Mouse (Mus musculus) myocyte (in vitro differentiated cells): ENCODE results near the gene Clrn1. TPM values are rescaled to one million over a fixed set of nuclear protein-coding genes. Genes with fewer than 3 reads are reported as not detected.

Source experiments
- H3K27me3 ChIP-seq: one replicate; pipeline ENCODE4 v1.6.1; 2011; ENCODE audit not compliant: control insufficient read depth, insufficient read depth, insufficient read length
- H3K36me3 ChIP-seq: one replicate; pipeline ENCODE4 v1.6.1; 2011; ENCODE audit not compliant: control insufficient read depth, insufficient read depth
- H3K4me2 ChIP-seq: one replicate; pipeline ENCODE4 v1.6.1; 2011; ENCODE audit warnings: low read depth, control low read depth
- H3K4me3 ChIP-seq: one replicate; pipeline ENCODE4 v1.5.1; 2011; ENCODE audit warnings: mild to moderate bottlenecking, control low read depth, moderate library complexity
- H3K79me2 ChIP-seq: one replicate; pipeline ENCODE4 v1.6.1; 2011; ENCODE audit not compliant: control insufficient read depth, insufficient read depth
- H3ac ChIP-seq: one replicate; pipeline ENCODE4 v1.6.1; 2011; ENCODE audit not compliant: control insufficient read depth, insufficient read length
- CEBPB ChIP-seq: IDR thresholded peaks from 2 replicates; pipeline ENCODE4 v1.6.1; 2011; ENCODE audit warnings: mild to moderate bottlenecking, moderate library complexity; ENCODE audit not compliant: poor library complexity, insufficient read depth, severe bottlenecking
- E2F4 ChIP-seq: IDR thresholded peaks from one replicate; pipeline ENCODE4 v1.6.1; 2011; ENCODE audit warnings: mild to moderate bottlenecking, control low read depth, moderate library complexity; ENCODE audit not compliant: insufficient read depth
- MAX ChIP-seq: IDR thresholded peaks from one replicate; pipeline ENCODE4 v1.6.1; 2011; ENCODE audit warnings: low read depth, mild to moderate bottlenecking, control low read depth
- MYOD1 ChIP-seq, 3 experiments: IDR thresholded peaks; one replicate each; pipeline ENCODE4 v1.6.1; 2011; ENCODE audit warnings: control low read depth in 2 of 3, low read depth in 2 of 3, mild to moderate bottlenecking in 2 of 3, moderate library complexity in 1 of 3; ENCODE audit not compliant: insufficient read length in 2 of 3, control insufficient read depth in 1 of 3
- MYOG ChIP-seq, 3 experiments: IDR thresholded peaks; one replicate each; pipeline ENCODE4 v1.6.1; 2011; ENCODE audit warnings: control low read depth in 2 of 3, low read depth in 2 of 3, mild to moderate bottlenecking in 2 of 3; ENCODE audit not compliant: insufficient read length in 2 of 3, control insufficient read depth in 1 of 3, insufficient read depth in 1 of 3
- POLR2A ChIP-seq: IDR thresholded peaks from one replicate; pipeline ENCODE4 v1.6.1; 2011; ENCODE audit warnings: low read depth, mild to moderate bottlenecking, control low read depth, moderate library complexity; ENCODE audit not compliant: insufficient read length
- POLR2AphosphoS2 ChIP-seq: IDR thresholded peaks from one replicate; pipeline ENCODE4 v1.6.1; 2011; ENCODE audit warnings: low read depth, control low read depth; ENCODE audit not compliant: insufficient read length
- REST ChIP-seq: IDR thresholded peaks from one replicate; pipeline ENCODE4 v1.6.1; 2011; ENCODE audit warnings: mild to moderate bottlenecking, control low read depth, moderate library complexity; ENCODE audit not compliant: insufficient read depth, insufficient read length
- SRF ChIP-seq: IDR thresholded peaks from one replicate; pipeline ENCODE4 v1.6.1; 2011; ENCODE audit warnings: low read depth; ENCODE audit not compliant: control insufficient read depth, insufficient read length
- TCF12 ChIP-seq: IDR thresholded peaks from one replicate; pipeline ENCODE4 v1.6.1; 2011; ENCODE audit warnings: mild to moderate bottlenecking, control low read depth; ENCODE audit not compliant: poor library complexity, insufficient read depth, severe bottlenecking
- TCF3 ChIP-seq: IDR thresholded peaks from one replicate; pipeline ENCODE4 v1.6.1; 2011; ENCODE audit warnings: low read depth, control low read depth; ENCODE audit not compliant: insufficient read length
- USF1 ChIP-seq: IDR thresholded peaks from one replicate; pipeline ENCODE4 v1.6.1; 2011; ENCODE audit warnings: low read depth, mild to moderate bottlenecking, control low read depth, moderate library complexity
- polyA plus RNA-seq: library from polyadenylated mRNA; unstranded; fragments of >200 nt; fragmentation: generic; extraction: Trizol; gene quantifications from one replicate; pipeline ENCODE4 v1.2.1, GENCODE M21; 2012; ENCODE audit warnings: missing spikeins

Clrn1 gene
- polyA plus RNA-seq, 1 experiment = not detected

DNA sequence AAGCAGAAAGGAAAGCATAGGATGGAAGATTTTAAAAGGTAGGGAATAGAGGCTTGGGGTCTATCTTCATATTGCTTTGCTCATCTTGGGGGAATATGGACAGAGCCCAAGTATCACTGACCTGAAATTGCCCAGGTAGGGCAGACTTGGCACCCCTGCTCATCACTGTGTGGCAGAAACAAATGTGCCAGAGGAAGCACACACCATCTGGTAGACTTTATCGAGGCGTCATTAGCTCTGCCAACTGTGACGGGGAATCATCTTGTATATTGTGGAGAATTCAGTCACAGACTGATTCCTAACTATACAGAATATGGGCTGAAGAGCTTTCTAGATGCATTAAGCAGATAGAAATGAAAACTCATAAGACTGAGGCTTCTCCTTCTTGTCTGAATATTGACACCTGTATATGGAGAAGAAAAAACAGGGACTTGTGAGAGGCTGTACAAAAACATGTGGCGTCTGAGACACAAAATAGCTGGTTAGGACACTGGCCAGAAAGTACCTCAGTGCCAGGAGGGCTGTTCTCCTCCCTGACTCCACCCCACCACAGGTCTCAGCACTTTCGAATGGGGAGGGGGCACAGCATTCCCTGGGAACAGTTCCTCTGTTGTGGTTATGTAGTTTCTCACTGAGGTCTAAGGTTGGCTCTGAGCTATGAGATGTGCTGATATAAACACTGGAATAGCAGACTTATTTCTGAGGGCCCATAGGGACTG, 51.5 kb downstream of the Clrn1 start:
- Histone ChIP-seq H3K36me3 (no peaks in the 10 kb centered on the region), H3ac (no peak overlapping the region), H3K79me2 (no peaks in the 10 kb centered on the region), H3K4me2 (no peak overlapping the region), H3K27me3 (peaks cover 3% of the 10 kb centered on the region), H3K4me3 (no peak overlapping the region)
- TF ChIP-seq TCF12 (no peak), TCF3 (no peak), USF1 (no peak), MYOD1 (IDR thresholded peaks at IDR 0.05; ENCODE audit: control insufficient read depth in 1 of 3, insufficient read length in 2 of 3, low read depth in 2 of 3) (no peak), E2F4 (no peak), CEBPB (no peak), REST (no peak), POLR2AphosphoS2 (no peak), POLR2A (no peak), MYOG (IDR thresholded peaks at IDR 0.05; ENCODE audit: control insufficient read depth in 1 of 3, insufficient read depth in 1 of 3, insufficient read length in 2 of 3, low read depth in 2 of 3) (no peak), MAX (no peak), SRF (no peak)

GRCm38 (mm10) chr3:58832888-58833287, 52.3 kb downstream of the Clrn1 start:
- Histone ChIP-seq H3K27me3 (peaks cover 11% of the 10 kb centered on the region), H3K36me3 (no peaks in the 10 kb centered on the region), H3K79me2 (no peaks in the 10 kb centered on the region), H3K4me3 (no peak overlapping the region), H3K4me2 (no peak overlapping the region), H3ac (no peak overlapping the region)
- TF ChIP-seq CEBPB = no peak
- no peak for TF ChIP-seq MYOG (IDR thresholded peaks at IDR 0.05; ENCODE audit: control insufficient read depth in 1 of 3, insufficient read depth in 1 of 3, insufficient read length in 2 of 3, low read depth in 2 of 3)
- no peak for TF ChIP-seq TCF3
- no peak for TF ChIP-seq SRF
- TF ChIP-seq TCF12 = no peak
- TF ChIP-seq MYOD1 (IDR thresholded peaks at IDR 0.05; ENCODE audit: control insufficient read depth in 1 of 3, insufficient read length in 2 of 3, low read depth in 2 of 3) = no peak
- TF ChIP-seq REST = no peak
- TF ChIP-seq POLR2A = no peak
- no peak for TF ChIP-seq USF1
- TF ChIP-seq POLR2AphosphoS2 = no peak
- TF ChIP-seq E2F4 = no peak
- no peak for TF ChIP-seq MAX

DNA sequence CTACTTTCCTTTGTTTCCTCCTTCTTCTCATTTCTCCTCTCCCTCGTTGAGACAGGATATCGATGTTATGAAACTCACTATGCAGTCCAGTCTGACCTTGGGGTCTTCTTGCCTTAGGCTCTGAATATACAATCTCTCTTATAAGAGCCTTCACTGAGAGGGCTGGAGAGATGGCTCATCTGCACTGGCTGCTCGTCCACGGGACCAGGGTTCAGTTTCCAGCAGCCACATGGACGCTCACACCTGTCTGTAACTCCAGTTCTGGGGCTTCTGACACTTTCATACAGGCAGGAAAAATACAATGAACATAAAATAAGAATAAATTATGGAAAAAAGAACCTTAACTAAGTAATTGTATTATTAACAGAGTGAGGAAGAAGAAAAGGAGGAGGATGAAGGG, 53.6 kb downstream of the Clrn1 start:
- Histone ChIP-seq H3ac (no peak overlapping the region), H3K27me3 (peaks cover 16% of the 10 kb centered on the region), H3K4me3 (no peak overlapping the region), H3K36me3 (no peaks in the 10 kb centered on the region), H3K4me2 (no peak overlapping the region), H3K79me2 (no peaks in the 10 kb centered on the region)
- no peak for TF ChIP-seq USF1
- TF ChIP-seq REST = no peak
- no peak for TF ChIP-seq E2F4
- no peak for TF ChIP-seq SRF
- TF ChIP-seq POLR2A = no peak
- no peak for TF ChIP-seq TCF3
- no peak for TF ChIP-seq TCF12
- TF ChIP-seq CEBPB = no peak
- TF ChIP-seq MYOG (IDR thresholded peaks at IDR 0.05; ENCODE audit: control insufficient read depth in 1 of 3, insufficient read depth in 1 of 3, insufficient read length in 2 of 3, low read depth in 2 of 3) = no peak
- no peak for TF ChIP-seq POLR2AphosphoS2

- Histone ChIP-seq H3K27me3 (peaks cover 16% of the 10 kb centered on the region), H3ac (no peak overlapping the region), H3K4me3 (no peak overlapping the region), H3K79me2 (no peaks in the 10 kb centered on the region), H3K4me2 (no peak overlapping the region), H3K36me3 (no peaks in the 10 kb centered on the region)
- TF ChIP-seq MAX (no peak), MYOG (IDR thresholded peaks at IDR 0.05; ENCODE audit: control insufficient read depth in 1 of 3, insufficient read depth in 1 of 3, insufficient read length in 2 of 3, low read depth in 2 of 3) (no peak), USF1 (no peak), POLR2AphosphoS2 (no peak), TCF12 (no peak), SRF (no peak), REST (no peak), TCF3 (no peak), MYOD1 (IDR thresholded peaks at IDR 0.05; ENCODE audit: control insufficient read depth in 1 of 3, insufficient read length in 2 of 3, low read depth in 2 of 3) (no peak), CEBPB (no peak), POLR2A (no peak), E2F4 (no peak)
Observed at GRCm38 (mm10) chr3:58829926-58830325, 55.2 kb downstream of the Clrn1 start.
